Mouse (Mus musculus) lung, adult 2 months (tissue): Measurements from ENCODE around the gene Ralgapa1.

Experiments
- CTCF ChIP-seq: fragments of 200-500 bp; IDR thresholded peaks from 2 replicates; pipeline ENCODE4 v1.5.1; 2011; ENCODE audit warnings: mild to moderate bottlenecking, low read length, control low read depth; ENCODE audit not compliant: insufficient read depth
- POLR2A ChIP-seq: fragments of 200-500 bp; IDR thresholded peaks from 2 replicates; pipeline ENCODE4 v1.6.1; 2011; ENCODE audit warnings: low read depth, mild to moderate bottlenecking, control low read depth, low read length, borderline replicate concordance; ENCODE audit errors: extremely low read depth

- TF ChIP-seq POLR2A (no peak), CTCF (no peak)
Observed at GRCm38 (mm10) chr12:55777356-55777755, 43.6 kb downstream of the Ralgapa1 start.
